Mouse (Mus musculus): ENCODE data around the gene Hkdc1.

DNA sequence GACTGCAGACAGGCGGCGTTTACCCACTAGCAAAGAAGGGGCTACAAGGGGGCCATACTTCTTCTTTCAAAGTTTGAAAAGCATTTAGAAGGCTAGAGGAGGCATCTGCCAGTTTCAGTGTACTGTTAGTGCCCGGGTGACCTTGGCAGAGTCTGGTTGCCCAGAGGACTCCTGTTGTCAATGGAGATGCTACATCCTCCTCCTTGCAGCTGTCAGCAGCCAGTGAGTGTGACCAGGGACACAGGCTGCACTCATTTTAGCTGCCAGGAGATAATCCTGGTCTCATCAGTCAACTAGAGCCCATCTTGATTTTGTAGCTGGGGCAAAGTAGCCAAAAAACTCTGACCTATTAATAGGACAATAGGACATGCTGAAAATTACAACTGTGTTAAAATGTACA is 1.2 kb downstream of the Hkdc1 start:
- no peak for TF ChIP-seq GATA2 (IDR thresholded peaks at IDR 0.05; ENCODE audit: borderline replicate concordance, low read depth, low read length)
- TF ChIP-seq GATA1 (IDR thresholded peaks at IDR 0.05; ENCODE audit: borderline replicate concordance, low read length): no peak
- no peak for TF ChIP-seq POLR2AphosphoS5 (IDR thresholded peaks at IDR 0.05; ENCODE audit: insufficient replicate concordance, low read depth, low read length)
